Mouse (Mus musculus) cerebellum, adult 2 months (tissue): ENCODE data around the gene Brd9.

Experiments used
- CTCF ChIP-seq: fragments of 200-500 bp; IDR thresholded peaks from 2 replicates; pipeline ENCODE4 v1.5.1; 2011; ENCODE audit warnings: low read depth, mild to moderate bottlenecking, control low read depth, low read length, moderate library complexity, borderline replicate concordance; ENCODE audit not compliant: insufficient read depth
- POLR2A ChIP-seq: fragments of 200-500 bp; IDR thresholded peaks from 2 replicates; pipeline ENCODE4 v1.6.1; 2011; ENCODE audit warnings: low read length, control low read depth, borderline replicate concordance; ENCODE audit not compliant: insufficient read depth

- TF ChIP-seq CTCF (no peak), POLR2A (no peak)
Measured at GRCm38 (mm10) chr13:73939101-73939500, 1.5 kb downstream of the Brd9 start.
